Mouse (Mus musculus) right cerebral cortex, postnatal 25 days (tissue): ENCODE measurements at regions not wholly inside any gene's neighbourhood (a gene's known extent, or its start where the extent isn't known, plus 50 kb on each side); places are given as distances from the start of the nearest gene placed in this dataset.

ENCODE experiments used
- DNase-seq: peaks from one replicate; pipeline ENCODE4 v3.0.0; 2022

DNA sequence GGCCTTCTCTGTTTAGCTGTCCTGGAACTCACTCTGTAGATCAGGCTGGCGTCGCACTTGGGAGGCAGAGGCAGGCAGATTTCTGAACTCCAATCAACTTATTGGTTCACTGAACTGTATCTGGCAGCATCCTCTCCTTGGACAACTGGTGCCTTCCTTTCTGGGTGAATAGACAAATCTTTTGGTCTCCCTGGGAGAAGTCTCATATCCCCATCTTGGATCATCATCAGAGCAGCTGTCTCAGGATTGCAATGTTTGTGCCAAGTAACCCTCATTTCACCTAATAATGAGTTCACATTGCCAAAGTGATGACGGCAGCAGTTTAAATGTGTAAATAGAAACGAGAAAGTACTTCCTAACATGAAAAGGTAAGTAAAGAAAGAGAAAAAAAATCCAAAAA lies 759.8 kb upstream of the Car8 start:
- DNase-seq: no peak

DNA sequence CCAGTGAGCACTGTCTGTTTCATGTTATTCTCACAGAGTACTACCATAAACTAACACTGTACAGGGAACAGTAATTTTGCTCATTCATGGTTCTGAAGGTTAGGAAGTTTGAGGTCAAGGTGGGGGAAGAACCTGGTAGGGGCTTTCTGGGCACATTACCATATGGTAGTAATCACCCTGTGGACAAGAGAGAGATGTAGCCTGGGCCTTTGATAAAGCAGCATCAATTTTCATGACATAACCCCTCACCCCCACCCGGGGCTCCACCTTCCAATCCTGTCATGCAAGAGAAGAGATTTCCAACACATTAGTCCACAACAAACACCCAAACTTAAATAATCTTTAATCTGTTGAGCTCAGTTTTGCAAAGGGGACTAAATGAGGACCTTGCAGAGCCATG lies 753.3 kb upstream of the Car8 start:
- DNase-seq: no peak

DNA sequence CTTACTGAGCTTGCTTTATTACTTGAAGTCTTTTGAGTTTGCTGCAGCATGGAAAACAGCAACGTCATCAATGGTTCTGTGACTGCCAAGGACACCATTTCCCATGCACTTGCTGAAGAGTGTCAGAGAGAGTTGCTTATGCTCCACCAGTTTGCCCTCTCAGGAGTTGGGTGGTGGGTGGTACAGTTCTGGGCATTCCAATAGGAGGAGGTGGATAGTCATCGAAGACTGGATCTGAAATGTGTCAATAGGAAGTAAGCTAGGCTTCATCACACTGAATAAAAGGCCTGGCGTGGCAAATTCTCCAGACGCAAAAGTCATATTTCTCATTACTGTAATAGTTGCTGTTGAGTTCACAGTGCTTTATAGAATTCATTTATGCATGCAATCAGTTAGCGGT lies 751.7 kb upstream of the Car8 start:
- no peak for DNase-seq

DNA sequence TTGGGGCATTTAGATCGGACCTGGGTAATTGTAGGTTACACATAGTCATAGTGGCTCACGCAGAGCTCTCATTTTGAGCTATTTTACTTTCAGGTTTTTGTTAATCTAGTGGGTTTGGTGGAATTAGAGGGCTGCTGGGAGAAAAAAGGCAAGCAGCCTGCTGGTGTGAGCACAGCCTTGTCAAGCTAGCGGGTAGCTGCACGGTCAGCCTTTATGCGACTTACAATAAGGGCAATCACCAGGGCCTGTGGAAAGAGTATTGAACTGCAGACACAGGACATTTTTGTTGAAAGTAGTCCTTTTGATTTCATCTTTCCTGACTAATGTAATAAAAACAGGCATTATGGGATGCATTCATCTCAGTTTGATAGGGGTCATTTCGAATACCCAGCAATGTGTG lies 750.8 kb upstream of the Car8 start:
- no peak for DNase-seq

DNA sequence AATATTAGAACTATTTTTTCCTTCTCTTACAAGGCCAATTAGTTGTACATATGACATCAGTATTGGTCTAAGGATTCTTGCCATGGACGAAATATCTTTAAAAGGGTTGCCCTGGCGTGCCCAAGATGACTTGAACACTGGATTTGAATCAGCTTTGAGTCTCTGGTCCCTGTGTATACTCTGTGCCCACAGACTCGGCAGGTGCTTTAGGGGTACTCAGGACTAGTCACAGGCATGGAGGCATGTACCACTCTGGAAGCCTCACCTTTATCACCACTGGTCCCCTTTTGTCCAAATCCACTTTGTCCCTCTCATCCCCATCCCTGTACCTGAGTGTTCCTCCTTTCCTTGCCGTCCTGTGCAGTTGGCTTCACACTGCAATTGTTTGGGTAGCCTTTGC lies 750.3 kb upstream of the Car8 start:
- DNase-seq: no peak

DNA sequence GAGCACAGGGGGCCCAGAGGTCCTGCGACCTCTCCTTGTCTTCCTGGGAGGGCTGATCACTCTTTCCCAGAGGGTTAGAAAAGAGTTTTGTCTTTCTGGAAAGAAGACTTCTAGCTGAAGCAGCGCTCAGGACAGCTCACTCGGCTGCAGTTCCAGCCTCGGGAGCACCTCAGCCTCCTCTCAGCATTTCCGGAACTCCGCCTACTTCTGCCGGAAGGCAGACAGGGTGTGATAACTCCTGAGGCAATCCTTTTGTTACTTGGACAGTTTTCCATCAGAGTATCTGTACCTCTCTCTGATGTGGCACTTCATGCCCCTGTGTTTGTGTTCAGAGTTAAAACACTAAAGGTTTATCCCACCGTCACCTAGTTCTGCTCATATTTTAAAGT lies 749.5 kb upstream of the Car8 start:
- no peak for DNase-seq

DNA sequence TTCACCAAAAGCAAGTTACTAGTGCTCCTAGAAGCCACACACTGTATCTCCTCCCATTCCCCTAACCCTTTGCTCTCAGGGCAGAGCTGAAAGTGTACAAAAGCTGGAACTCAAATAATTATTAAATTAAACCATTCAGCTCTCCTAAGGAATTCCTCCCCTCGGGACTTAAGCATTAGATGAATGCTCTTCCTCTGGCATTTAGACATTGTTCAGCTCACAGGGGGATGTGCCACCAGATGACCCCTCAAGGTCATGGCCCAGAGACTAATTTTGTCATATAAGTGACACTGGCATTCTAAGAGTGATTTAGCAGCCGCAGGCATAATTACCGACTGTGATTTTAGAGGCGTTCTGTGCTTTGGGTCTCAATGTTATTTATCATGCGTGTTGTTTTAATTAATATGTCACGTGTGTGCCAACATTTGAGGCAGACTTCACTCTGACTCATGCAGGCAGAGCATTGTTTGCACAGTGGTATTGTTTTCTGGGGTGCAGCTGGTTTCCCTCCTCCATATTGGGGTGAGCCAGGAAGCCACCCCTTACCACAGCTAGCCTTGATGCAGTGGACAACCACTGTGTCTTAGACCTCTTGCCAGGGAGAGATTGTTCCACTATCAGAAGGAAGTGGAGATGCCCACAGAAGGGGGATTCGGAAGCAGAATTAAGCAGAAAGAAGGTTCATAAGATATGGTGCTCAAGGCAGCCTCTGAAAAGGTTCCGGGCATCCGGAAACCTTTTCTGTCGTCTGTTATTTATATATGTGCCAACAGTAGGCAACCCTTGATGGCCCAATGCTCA lies 748.9 kb upstream of the Car8 start:
- no peak for DNase-seq

DNA sequence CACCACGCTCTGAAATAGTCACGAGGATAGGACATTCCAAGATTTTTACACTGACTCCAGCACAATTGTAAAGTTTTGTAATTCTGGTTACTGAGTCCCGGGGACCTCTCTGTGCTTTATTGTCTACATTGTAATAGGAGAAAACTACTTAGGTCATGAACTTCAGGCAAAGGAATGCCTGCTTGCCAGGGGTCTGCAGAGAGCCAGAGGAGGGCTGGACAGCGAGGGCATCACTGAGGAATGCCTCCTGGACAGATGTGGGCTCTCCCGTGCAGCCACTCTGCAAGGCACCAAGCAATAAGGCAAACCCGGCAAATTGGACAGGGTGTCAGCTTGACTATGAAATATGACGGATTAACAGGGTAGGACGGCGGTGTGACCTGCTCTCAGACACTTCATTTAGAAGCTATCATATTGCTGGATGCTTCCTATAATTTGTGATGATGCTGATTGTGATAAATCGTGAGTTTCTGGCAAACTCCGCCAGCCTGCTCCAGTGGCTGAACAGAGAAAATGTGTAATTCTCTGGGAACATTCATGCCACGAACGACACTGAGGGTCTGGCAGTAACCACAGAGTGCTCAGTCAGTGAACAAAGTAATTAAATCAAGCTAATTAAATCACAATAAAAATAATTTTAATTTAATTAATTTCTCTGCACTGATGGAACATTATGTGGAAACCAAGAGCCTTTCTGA lies 747.7 kb upstream of the Car8 start:
- no peak for DNase-seq

DNA sequence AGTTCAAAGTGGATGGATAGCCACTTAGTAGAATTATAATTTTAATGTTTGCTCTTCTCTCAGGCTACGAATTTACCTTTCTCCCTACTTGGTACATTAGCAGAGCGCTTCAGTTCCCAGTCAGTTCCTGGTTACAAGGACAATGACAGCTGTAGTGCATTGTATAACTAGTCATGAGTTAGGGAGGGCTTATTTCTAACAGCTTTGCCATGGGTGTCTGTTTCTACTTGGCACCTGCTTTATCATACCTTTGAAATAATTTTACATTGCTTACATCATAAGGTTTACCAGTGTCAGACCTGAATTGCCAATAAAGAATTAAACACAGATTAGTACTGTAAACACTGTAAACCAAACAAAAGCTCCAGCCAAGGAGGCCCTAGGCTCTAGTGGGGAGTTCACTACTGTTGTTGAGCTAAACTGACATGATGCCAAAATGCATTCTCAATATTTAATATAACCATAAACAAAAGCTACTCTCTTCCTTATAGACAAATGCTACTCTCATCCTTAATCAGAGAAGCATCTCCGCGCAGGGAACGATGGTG lies 745.3 kb upstream of the Car8 start:
- no peak for DNase-seq

DNA sequence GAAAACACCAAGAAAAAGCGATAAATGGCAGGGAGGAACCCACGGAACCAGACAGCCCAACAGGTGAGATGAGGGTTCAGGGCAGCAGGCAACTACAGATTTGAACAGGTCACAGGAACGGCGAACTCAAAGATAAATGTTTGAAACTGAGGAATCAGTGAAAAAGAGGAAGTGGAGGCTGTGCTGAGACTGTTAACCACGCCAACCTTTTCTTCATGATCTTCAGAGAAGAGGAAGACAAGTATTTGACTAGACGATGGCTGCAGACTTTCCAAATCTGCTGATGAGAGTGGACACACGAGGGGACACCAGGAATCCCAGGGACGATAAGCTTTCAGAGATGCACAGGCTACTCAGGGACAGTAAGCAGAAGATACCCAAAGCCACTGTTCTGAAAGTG lies 740.1 kb upstream of the Car8 start:
- DNase-seq: no peak

DNA sequence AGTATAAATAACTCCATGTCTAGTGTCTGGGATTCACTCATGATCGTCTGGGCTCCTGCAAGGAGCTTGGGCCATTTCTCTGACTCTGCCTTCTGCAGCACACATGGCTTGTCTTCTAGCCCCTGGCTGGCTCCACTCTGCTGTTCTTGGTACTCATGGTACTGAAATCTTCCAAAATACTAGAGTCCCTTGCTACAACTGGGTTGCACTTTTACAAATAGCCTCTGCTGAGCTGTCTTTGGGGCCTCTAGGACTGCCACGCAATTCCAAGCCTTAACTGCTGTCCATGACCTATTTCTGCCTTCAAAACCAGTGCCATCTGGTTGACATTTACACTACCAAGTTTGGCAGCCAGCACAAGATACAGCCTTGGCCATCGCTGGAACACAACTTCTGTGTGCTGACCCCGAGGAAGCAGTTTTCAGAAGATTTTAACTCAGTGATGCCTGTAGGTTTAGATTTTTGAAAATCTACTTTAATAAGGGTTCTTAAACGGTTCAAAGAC lies 731.2 kb upstream of the Car8 start:
- DNase-seq: no peak

DNA sequence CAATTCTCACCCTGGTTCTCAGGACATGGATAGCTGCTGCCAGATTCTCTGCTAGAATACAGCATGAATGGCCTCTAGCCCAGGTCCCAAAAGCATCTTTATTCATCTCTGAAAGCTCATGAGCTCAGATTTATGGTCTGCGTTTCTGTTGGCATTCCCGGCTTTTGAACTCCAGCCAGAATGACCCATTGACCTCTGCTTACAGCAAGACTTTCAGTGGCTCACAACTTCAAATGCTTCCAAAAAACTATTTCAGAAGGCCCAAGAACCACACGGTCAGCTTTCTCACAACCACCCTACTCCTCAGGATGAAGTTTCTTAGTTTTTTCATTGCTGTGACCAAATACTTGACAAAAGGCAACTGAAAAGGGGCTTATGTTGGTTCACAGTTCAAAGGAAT lies 729.9 kb upstream of the Car8 start:
- no peak for DNase-seq

DNA sequence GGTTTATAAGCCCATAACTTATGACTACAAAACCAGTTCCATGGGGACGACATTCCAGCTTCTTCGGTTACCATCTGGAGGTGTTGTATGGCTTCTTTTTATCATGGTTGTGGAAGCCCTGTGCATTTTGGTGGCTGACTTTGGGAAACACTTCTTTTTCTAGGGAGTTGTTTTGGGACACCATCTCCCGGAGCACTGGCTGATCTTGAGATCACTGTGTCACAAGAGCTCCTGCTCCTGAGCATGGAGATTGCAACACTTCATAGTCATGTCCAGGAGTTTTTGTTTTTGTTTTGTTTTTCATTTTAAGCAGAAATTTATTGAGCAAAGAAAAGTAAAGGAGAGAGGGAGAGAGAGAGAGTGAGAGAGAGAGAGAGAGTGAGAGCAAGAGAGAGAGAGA lies 729.1 kb upstream of the Car8 start:
- no peak for DNase-seq

DNA sequence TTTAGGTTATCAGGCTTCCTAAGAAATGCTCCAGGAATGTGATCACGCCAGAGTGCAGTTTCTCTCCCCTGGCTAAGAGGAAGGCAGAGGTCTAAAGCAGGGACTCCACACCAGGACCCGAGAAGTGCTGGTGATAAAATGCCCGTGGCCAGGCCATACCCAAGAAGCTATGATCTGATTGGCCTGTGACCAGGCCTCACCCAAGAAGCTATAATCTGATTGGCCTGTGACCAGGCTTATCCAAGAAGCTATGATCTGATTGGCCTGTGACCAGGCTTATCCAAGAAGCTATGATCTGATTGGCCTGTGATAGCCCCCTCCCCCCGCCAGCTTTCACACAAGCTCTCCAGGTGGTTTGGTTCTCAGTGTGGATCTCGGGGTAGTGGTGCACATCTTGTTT lies 726.7 kb upstream of the Car8 start:
- DNase-seq: no peak

DNA sequence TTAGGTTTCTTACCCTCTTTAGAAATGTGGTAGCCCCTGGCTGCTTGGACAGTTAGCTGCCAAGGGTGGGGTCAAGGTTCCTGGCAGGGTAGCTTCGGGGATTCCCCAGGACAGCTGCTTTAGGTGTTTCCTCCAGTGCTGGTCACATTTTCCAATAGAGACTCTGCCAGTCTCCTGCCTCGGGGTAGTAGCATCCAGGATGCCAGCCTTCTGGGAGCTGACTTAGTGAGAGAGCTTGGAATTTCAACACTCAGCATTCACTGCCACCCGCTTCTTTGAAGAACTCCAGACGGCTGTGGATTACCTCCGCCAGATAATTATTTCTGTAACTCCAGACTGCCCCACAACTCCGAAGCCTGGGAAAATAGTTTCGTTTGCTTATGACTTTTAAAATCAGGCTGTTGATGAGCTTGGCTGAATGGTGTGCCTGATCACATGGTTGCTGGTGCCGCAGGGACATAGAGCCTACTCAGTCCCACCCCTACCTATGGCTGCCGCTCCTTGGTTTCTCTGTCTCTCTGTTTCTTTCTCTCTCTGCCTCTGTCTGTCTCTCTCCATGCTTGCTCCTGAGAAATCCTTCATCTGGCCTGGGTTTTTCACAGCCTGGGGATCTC lies 724.2 kb upstream of the Car8 start:
- DNase-seq: no peak

DNA sequence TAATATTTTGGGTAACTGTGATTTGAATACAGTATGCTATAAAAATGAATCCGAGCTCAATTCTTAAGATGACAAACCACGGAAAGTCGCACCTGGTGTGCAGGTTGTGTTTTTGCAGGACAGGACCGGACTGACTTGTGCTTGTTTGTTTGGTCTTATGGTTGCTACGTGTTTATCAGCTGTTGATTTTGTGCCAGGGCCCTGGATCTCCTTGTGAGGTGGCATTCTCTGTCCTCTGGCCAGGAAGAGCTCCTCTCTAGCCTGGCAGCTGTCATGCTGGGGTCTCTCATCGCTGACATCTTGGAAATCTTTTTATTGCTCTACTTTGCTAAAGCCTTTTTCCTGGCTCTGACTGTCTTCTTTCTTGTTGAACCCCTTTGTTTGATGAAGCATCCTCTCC lies 723.0 kb upstream of the Car8 start:
- DNase-seq: no peak

DNA sequence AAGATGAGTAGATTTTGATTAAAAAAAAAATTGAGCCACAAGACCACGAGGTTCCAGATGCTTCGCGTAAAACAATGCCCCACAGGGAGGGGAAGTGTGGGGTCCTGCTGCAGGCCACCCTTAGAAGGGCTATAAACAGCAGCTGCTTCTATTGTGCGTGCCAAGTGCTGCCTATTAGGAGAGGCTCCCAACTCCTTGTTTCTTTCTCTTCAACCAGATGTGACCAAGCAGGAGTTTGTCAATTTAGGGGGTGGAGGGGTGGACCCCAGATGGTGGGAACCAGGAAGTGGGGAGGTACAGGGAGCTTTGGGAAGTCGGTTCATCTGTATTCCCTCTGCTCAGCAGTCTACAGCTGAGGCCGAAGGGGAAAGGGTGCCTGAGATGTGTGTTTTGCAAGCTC lies 718.9 kb upstream of the Car8 start:
- no peak for DNase-seq

DNA sequence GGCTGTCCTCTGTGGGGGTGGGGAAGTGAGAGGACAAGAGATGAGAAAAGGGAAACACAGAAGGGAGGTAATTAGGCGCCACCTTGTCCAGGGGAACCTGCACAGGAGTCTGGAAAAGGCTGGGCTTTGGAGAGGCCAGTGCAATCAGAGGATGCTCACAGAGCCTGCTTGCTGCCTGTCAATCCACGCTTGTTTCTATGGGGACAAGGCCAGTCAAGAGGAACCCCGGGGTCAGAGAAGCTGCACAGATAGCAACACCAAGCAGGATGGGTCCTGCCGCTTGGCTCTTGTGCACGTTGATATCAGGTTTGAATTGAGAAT lies 718.1 kb upstream of the Car8 start:
- DNase-seq: no peak

DNA sequence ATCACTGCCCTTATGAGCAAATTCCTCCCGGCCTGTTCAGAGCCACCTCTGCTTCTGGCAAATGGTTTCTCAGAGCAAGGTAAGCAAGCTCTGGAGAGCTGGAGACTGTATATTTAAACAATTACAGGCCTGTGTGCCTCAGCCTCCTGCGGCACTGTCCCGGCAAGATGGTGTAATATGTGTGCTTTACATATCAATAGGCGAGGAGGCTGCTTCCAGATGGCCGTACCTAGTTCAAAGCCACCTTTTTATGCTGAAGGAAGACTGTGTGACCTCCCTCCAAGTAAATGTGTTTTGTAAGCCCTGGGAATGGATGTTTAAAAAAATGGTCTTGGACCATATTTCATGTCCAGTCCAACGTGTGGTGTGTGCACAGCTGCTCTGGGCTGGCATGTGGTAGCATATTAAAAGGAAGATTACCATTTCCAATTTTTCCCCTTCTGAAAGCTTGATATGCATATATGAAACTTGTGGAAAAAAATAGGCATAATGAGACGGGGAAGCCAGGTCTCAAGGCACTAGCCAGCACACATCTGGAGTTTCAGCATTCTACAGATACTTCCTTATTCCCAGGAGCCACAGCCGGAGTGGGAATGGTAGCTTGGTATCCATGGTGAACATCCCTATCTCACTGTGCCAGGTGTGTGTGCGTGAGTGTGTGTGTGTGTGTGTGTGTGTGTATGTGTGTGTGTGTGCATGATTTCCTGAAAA lies 717.6 kb upstream of the Car8 start:
- no peak for DNase-seq

DNA sequence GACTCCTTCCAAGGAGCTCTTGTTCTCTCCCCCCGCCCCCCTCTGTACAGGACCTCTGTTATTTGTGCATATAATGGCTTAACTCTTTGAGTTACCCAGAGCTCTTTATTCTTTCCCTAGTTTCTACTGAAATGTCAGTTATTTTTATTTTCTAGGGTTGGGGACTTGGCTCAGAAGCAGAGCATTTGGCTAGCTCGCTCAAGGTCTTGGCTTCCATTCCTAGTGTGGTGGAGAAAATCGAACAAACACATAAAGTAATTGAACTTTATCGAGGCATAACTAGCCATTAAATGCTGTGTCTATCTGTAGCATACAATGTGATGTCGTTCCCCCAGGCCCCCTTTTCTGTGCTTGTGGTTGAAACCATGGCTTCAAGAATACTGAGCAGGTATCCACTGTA lies 716.5 kb upstream of the Car8 start:
- no peak for DNase-seq

DNA sequence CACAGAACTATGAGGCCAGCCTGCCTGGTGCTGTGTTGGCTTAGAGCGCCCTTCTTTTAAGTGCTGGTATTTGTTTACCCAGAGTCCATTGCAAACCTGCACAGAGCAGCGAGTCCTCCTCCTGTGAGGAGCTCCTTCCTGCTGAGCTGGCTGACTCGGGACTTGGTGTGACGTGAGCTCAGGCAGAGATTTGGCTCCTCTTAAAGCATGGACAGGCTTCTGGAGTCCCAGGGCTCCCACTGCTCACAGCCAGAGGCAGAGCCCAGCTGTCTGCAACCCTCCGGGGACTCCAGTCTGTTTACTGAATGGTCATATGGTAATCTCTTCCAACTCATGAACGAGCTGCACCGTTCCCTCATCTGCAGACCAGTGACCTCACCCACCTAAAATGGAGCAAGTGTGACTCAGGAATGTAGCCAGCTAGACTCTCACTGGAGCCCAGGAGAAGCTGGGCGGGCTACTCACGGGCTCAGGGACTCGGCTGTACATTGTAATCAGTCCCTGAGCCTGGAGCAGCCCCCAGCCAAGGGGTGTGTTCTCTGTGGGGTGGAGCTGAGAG lies 715.6 kb upstream of the Car8 start:
- no peak for DNase-seq

DNA sequence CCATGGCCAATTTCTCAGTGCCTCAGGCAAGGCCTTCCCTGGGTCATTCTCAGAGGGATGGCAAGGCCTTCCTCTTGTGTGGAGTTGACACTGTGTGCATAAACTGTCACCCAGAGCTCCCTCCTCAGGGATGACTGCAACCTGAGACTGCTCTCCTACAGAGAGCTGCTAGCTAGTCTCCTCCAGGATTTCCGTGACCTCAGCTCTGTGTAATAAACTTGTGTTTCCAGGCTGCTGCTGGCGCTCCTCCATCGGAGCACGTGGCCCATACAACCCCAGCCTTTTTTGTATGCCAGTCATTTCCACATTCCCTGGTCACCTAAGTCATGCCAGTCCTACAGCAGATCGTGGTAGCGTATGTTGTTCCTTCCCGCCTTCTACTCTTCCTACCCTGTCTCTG lies 714.3 kb upstream of the Car8 start:
- no peak for DNase-seq

DNA sequence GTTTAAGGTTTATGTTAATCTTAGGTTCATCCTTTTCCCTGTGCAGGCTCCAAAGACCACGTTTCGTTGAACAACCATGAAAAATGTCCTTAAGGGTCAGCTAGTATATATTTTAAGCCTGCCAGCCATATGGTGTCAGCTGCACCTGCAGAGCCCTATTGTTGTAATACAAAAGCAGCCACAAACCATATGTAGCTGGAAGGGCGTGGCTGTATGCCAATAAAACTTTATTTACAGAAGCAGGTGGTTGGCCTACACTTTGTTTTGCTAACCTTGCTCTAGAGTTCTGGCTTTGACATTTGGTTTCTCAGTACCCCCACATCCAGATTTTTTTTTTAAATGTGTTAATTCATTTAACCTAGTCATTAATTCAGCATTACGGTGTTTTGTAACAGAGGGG lies 711.1 kb upstream of the Car8 start:
- DNase-seq: no peak
